Mouse (Mus musculus): Measurements from ENCODE around the gene Atp5g2. TPM values are rescaled to one million over a fixed set of nuclear protein-coding genes. Genes with fewer than 3 reads are reported as not detected.

The Atp5g2 gene
- polyA plus RNA-seq, 1 experiment from 2014 or later, result 113 TPM

Other genes with a start within 250 kb of the Atp5g2 start
- gene Amhr2, start 227.0 kb downstream of the Atp5g2 start, polyA plus RNA-seq (2018), result 0.07 TPM in 1 of 3 replicates, not detected in the others
- gene Prr13, start 213.3 kb downstream of the Atp5g2 start, polyA plus RNA-seq (2018), result 149 to 380 TPM (median 236 TPM) in 3 replicates
- gene Pcbp2, start 201.8 kb downstream of the Atp5g2 start, polyA plus RNA-seq (2018), result 469 to 548 TPM (median 534 TPM) in 3 replicates
- gene Gm10337, start 168.6 kb downstream of the Atp5g2 start, polyA plus RNA-seq (2018), result not detected in 3 replicates
- gene Map3k12, start 155.3 kb downstream of the Atp5g2 start, polyA plus RNA-seq (2018), result 4.7 to 7.1 TPM (median 5.2 TPM) in 3 replicates
- 12.9 to 30.0 TPM (median 24.7 TPM) in 3 replicates for gene Tarbp2, start 154.2 kb downstream of the Atp5g2 start, polyA plus RNA-seq (2018)
- gene Npff, start 147.4 kb downstream of the Atp5g2 start, polyA plus RNA-seq (2018), result 0.41 to 1.8 TPM (median 1.0 TPM) in 3 replicates
- gene Gm28047, start 47.3 kb downstream of the Atp5g2 start, polyA plus RNA-seq (2018), result 0.19 TPM in 1 of 3 replicates, not detected in the others
- 36.4 to 59.3 TPM (median 45.3 TPM) in 3 replicates for gene Atf7, start 46.9 kb downstream of the Atp5g2 start, polyA plus RNA-seq (2018)
- gene Calcoco1, start 49.8 kb upstream of the Atp5g2 start, polyA plus RNA-seq (2018), result 11.1 to 58.2 TPM (median 32.4 TPM) in 3 replicates
- not detected in 3 replicates for gene Hoxc13, start 248.8 kb upstream of the Atp5g2 start, polyA plus RNA-seq (2018)

All from macrophage (primary cell).